Mouse (Mus musculus) left cerebral cortex, postnatal 10 days (tissue): ENCODE results near the gene Mboat7. TPM values are rescaled to one million over a fixed set of nuclear protein-coding genes. Genes with fewer than 3 reads are reported as not detected.

ENCODE experiments used
- DNase-seq, 2 experiments: peaks; one replicate each; pipeline ENCODE4 v3.0.0; 2021 to 2022; ENCODE audit warnings: low spot score in 2 of 2, mixed read lengths in 1 of 2; ENCODE audit errors: extremely low spot score in 1 of 2
- intact Hi-C: fragments of 180-260 bp; cut with DNase I; formaldehyde crosslinking; loops from one replicate; pipeline ENCODE4 v1.15.1; 2025
- microRNA-seq: library from miRNA; unstranded; fragments of <30 nt; microRNA quantifications from one replicate; pipeline ENCODE4 v1.2.0, GENCODE M21; 2022
- total RNA-seq, 2 experiments: library from RNA; stranded (reverse); gene quantifications; 2 replicates each; pipeline ENCODE4 v1.2.3; 2021

The Mboat7 gene
- total RNA-seq, 2 experiments from 2014 or later: 167 to 170 TPM

DNA sequence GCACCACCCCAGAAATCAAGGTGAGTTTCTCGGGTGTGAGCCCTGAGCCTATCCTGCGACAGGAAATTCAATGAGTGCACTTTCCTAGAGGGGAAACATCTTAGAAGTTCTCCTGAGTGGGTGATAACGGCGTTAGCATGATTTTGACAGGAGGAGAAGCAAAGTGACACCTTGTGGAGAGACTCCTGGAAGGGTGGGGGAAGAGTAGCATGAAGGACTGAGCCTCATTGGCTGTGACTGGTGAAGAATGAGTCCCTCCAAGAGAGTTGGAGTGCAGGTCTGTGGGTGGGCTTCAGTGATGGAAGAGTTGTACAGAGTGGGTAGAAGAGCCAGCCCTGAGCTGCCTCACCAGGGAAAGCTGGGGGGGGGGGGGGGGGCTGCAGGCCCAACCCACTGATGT is 36.4 kb downstream of the Mboat7 start:
- DNase-seq: no peak
- intact Hi-C loops: no loop called here

DNA sequence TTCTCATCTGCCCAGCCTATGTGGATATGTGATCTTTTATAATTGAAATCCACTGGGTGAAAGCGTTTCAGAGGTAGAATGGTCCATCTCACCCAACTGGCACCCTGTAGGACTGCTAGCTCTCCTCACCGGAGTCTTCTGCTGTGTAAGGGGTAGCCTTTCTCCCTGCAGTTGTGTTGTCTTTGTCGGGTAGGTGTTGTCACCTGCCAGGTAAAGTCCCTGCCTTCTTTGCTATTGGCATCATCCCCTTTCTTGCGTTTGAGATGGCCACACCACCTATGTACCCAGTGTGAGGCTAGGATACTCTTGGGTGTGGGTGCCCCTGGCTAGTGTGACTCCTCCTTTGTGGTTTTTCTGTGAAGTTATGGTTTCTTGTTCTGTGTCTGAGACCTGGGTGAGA is 46.7 kb downstream of the Mboat7 start:
- DNase-seq: no peak
- intact Hi-C loops: no loop called here

DNA sequence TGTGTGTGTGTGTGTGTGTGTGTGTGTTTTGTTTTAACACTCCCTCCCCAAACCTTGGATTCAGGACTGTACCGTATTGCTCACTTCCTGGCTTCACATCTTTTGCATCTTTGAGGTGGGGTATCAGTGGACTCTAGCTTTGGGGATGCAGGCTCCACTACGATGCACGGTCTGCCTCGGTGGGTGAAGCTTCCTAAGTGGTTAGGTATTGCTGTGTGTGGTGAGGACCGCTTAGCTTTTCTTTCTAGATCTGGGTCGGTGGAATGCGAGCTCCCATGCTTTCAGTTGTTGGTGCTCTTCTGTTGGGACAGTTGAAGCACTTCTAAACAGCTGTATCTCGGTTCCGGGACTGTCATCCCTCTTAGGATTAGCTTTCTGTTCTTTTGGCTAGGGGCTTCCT is 47.1 kb downstream of the Mboat7 start:
- intact Hi-C loops: no loop called here
- DNase-seq: no peak

DNA sequence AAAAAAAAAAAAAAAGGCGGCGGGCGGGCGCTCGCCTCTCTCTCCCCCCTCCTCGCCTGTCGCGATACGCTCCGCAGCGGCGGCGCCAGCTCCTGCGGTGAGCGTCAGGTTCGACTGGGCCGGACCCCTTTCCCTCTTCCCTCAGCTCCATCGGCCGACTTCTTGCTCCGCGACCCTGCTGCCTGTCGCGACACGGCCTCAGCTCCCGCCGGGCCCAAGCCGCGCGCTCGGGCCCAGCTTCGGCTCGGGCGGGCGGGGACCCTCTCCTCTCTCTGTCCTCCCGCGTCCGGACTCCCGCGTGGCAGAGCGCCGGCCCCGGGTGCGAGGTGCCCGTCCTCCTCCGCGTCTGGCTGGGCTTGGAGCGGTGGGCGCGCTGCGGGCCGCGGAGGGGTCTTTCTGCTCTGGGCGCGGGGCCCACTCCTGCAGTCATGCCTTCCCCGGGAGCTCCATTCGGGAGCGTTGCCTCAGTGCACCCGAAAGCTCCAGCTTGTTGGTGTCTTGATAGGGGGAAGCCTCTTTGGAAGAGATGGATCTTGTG is 47.8 kb downstream of the Mboat7 start:
- no peak for DNase-seq
- intact Hi-C loops: no loop called here

DNA sequence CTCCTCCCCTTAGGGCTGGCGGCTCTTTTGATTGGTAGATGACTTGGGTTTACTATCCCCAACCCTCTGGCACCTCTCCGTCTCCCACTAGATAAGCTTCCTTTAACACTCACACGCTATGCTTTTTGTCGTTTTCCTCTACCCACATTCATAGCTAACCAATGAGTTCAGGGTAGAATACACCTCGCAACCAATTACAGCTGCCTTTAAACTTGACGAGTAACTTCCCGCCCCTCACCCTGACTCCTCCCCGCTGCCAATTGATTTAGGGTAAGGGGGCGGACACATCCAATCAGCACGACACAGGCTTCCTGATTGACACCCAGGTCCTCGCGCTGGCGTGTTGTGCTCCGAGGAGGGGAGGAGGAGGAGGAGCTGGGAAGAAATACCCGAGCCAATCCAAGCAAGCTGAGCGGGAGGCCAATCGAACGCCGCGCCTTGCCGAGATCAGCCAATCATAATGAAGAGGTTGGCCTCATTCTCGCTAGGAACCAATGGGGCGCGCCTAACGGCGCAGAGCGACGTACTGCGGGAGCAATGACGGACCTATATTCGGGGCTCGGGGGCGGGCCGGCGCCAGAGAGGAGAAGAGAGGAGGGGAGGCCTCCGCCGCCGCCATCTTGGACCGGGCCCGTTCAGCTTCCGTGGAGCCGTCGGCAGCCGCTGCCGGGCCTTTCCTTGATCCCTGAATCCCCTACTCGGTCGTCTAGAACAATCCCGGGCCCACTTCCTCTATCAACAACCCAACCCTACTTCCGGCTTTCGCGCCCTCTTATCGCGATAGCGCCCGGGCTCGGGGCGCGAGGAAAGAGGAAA is 48.4 kb downstream of the Mboat7 start, which contains the start of gene Cnot3:
Gene Cnot3, plus strand, starts transcription at position 597 of the 816 bp plus-strand sequence.
- DNase-seq: peak; percentile 99
- intact Hi-C loops: no loop called here

DNA sequence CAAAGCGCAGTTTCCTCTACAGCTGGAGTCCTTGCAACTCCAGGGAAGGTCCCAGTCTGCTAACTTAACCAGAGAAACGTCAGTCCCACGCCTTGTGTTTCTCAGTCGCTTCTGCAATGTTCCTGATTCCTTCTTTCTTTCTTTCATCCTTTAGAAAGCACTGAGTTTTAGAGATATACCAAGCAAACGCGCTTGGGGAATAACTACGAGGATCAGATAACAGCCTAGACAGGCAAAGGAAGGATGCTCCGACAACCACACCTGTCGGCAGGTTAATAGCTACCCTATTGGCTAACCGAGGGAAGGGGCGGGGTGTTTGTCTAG is 49.0 kb downstream of the Mboat7 start:
- peak in 1 of 2 experiments; percentile 91 for DNase-seq
- intact Hi-C loops: no loop called here

DNA sequence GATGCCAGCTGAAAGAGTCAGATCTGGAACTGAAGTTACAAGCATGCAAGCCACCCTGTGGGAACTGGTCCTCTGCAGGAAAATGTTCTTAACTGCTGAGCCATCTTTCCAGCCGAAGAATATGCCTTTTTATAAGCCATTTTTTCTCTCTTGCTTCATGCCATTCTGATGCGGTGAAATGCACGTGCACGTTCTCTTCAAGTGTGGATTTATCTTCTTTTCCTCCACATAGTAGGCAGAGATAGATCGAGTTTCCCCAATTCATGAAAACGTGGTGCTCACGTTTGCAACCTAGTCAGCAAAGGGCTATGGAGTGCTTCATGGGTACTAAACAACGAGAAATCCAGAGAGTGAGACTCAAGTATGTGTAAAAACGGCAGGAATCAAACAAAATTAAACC is 49.5 kb downstream of the Mboat7 start:
- DNase-seq: no peak
- intact Hi-C loops: no loop called here

DNA sequence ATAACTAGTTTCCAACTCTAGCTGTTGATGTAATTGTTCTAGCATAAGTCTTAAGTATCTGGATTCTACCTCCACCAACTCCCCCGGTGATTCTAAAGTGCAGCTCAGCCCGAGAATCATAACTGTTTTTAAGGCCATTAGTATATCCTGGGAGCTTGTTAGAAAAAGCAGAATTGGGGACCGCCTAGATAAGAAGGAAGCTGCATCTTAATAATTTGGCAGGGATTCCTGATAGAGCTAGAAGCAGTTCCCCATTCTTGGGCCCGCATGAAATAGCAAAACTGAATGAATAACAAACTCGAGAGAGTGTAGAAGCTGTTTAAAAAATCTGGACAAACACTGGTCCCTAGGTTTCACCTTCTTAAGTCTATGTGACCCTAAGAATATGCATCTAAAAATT is 49.9 kb downstream of the Mboat7 start:
- intact Hi-C loops: no loop called here
- no peak for DNase-seq

DNA sequence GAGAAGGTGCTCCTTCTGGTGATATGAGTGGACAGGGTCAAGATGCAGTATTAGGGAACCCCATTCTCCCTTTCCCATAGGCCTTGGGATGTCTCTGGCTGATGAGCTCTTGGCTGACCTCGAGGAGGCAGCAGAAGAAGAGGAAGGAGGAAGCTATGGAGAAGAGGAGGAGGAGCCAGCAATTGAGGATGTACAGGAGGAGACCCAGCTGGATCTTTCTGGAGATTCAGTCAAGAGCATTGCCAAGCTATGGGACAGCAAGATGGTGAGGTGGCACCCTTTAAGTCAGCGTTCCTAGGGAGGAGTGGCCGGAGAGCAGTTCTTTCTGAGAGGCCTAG is 62.9 kb downstream of the Mboat7 start:
- intact Hi-C loops: no loop called here
- no peak for DNase-seq

DNA sequence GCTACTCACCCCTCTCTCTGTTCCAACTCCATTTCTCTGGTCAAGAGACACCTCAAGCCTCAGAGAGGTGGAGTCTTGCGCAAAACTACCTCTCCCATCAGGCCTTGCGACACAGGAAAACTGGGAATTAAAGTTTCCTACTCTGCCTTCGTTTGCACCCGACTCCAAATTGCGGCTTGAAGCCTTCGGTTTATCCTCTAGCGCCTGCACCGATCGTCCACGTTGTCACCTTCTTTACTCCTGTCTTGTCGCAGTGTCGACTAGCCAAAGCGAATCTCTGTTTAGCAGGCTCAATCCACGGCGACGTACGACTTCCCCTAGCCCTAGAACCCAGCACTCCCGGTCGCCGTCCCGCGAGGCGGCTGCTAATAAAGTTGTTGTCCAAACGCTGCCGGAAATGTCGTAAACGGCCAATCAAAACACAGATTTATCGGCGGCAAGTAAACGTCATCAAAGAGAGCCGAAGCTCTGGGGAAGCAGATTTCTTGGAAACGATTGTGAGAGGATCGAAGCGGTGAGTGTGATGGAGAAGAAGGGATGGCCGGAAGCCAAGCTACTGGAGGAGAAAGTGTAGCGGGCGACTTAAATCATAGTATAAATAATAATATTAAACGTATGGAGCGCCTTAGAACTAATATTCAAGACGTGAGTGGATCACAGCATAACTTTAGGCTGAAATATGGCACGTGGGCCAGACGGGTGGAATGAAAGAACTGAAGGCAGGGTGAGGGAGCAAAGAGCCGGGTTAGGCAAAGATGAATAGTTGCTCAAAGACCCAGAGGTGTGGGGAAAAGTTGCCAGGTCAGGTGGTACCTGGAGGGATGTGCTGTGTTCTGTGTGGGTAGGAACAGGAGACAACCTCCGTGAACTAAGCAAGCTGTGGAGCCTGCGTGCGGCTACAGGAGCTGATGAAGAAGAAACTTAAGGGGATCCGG is 63.5 kb downstream of the Mboat7 start, which contains the start of the genes Tfpt and Prpf31:
Gene Tfpt, minus strand, starts transcription at position 387 of the 935 bp plus-strand sequence.
Gene Prpf31, plus strand, starts transcription at position 443 of the 935 bp plus-strand sequence.
- DNase-seq: peak; percentile 93 to 94
- intact Hi-C loops: no loop called here

DNA sequence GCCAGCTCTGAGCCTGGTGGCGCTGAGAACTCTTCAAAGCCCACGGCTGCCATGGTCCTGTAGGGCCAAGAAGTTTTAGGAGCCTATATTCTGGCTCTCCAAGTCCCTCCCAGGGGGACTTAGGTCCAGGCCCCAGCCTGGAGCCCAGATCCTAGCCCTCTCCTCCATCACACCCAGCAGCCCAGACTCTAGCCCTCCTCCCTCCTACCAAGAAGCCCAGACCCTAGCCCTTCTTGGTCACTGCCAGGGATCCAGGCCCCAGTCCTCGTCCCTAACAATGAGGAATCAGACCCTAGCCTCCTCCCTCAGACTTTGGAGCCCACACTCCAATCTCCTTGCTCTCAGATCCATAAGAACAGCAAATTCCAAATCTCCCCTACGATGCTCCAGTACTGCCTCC is 64.3 kb downstream of the Mboat7 start:
- DNase-seq: no peak
- intact Hi-C loops: no loop called here

Small RNA genes within 50 kb of the gene (microRNA-seq; reads per million reads assigned to microRNA genes)
- 2.6 reads per million for gene Mir3572

Other genes starting within 250 kb of the Mboat7 start
- not detected for gene Tarm1, start 190.9 kb downstream of the Mboat7 start, total RNA-seq
- 1 to 10 TPM; 1.4 to 1.7 TPM for gene Oscar, start 77.4 kb downstream of the Mboat7 start, total RNA-seq
- 100 to 1,000 TPM; 531 to 541 TPM for gene Ndufa3, start 76.2 kb downstream of the Mboat7 start, total RNA-seq
- gene Tfpt, start 63.6 kb downstream of the Mboat7 start, total RNA-seq: 10 to 100 TPM; 34.5 to 37.9 TPM
- 10 to 100 TPM; 54.8 to 63.6 TPM for gene Prpf31, start 63.5 kb downstream of the Mboat7 start, total RNA-seq
- 10 to 100 TPM; 48.2 to 60.9 TPM for gene Cnot3, start 48.3 kb downstream of the Mboat7 start, total RNA-seq
- 1 to 10 TPM; 4.4 to 5.5 TPM for gene Leng1, start 27.7 kb downstream of the Mboat7 start, total RNA-seq
- 1 to 10 TPM; 5.1 to 5.8 TPM for gene Tmc4, start 16.0 kb downstream of the Mboat7 start, total RNA-seq
- 10 to 100 TPM; 85.1 to 97.4 TPM for gene Tsen34, start 660 bp downstream of the Mboat7 start, total RNA-seq
- 100 to 1,000 TPM; 460 to 465 TPM for gene Rps9, start 10.5 kb upstream of the Mboat7 start, total RNA-seq
- gene Pirb, start 26.9 kb upstream of the Mboat7 start, total RNA-seq: under 1 TPM; 0.14 to 0.15 TPM
- gene Gm15448, start 132.2 kb upstream of the Mboat7 start, total RNA-seq: not detected
- not detected for gene Pira2, start 151.5 kb upstream of the Mboat7 start, total RNA-seq
- gene Gm14548, start 204.6 kb upstream of the Mboat7 start, total RNA-seq: not detected
- gene Lilra6, start 222.0 kb upstream of the Mboat7 start, total RNA-seq: not detected